Comparison of ENCODE assay signal across 8 mouse cellular contexts in the genomic region with DNA sequence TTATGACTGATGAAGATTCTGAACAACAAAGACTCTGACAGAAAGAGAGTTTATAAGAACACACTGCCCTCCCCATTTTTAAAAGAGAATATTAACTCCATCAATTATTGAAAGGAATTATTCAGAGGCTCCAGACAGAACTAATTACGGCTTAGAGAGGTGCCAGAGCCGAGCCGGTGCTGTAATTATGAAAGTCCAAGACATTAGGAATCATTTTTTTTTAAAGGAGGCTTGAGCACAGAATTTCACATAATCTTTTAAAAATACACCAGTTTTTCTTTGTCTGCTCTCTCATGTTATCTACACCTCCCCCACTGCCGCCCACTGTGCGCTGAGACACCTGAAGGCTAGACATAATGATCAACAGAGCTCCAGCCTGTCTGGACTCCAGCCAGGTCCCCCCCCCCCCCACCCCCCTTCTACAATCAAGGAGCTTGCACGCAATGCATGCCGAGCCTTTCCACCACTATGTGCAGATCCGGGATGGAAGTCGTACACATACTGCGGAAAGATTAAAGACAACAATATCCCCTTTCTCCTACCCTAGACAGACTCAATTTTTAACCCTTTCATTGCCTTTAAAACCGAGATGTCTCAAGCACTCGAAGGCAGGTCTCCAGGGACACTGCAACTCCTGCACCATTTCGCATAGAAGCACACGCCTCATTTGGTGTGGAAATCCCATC.
DNase-seq lines count a peak whose midpoint lies in the region; ATAC-seq and TF ChIP-seq lines count a peak whose summit lies in the region.

No protein-coding gene starts in this region.

- peak overlapping the region; percentile 74 for H3K9ac ChIP-seq in midbrain, embryonic 15.5 days
- H3K9ac ChIP-seq in stomach, embryonic 15.5 days, result peak overlapping the region; percentile 41

- no peaks in the 10 kb centered on the region for H3K27me3 ChIP-seq in spleen, adult 2 months (ENCODE audit: control insufficient read depth, insufficient read depth, low read length)
- no peaks in the 10 kb centered on the region for H3K27me3 ChIP-seq in midbrain, embryonic 15.5 days (replicated peaks)
- no peaks in the 10 kb centered on the region for H3K27me3 ChIP-seq in stomach, embryonic 15.5 days (replicated peaks)

- H3K9me3 ChIP-seq in midbrain, embryonic 15.5 days, result no peaks in the 10 kb centered on the region
- no peaks in the 10 kb centered on the region for H3K9me3 ChIP-seq in stomach, embryonic 15.5 days

- no peak for TF ChIP-seq POLR2A in spleen, adult 2 months (IDR thresholded peaks at IDR 0.05; ENCODE audit: low read depth, low read length)

- H3K4me2 ChIP-seq in midbrain, embryonic 15.5 days, result peak overlapping the region; percentile 65
- peak overlapping the region; percentile 57 for H3K4me2 ChIP-seq in stomach, embryonic 15.5 days

- peak; percentile 90 for ATAC-seq in midbrain, embryonic 15.5 days (replicated peaks)
- peak; percentile 86 for ATAC-seq in stomach, embryonic 15.5 days (ENCODE audit: insufficient read depth, low FRiP score, low read depth)

- WGBS in spleen, adult 2 months, result under 1% methylated on average over 14 of the region's 14 CpGs
- WGBS in midbrain, embryonic 15.5 days, result under 1% methylated on average over 14 of the region's 14 CpGs
- WGBS in stomach, embryonic 15.5 days, result under 1% methylated on average over 14 of the region's 14 CpGs

- H3K4me1 ChIP-seq in spleen, adult 2 months (ENCODE audit: control insufficient read depth, insufficient read depth, insufficient read length), result no peaks in the 10 kb centered on the region; the same call in 1 of the 2 replicates
- peaks cover 28% of the 10 kb centered on the region for H3K4me1 ChIP-seq in midbrain, embryonic 15.5 days
- H3K4me1 ChIP-seq in stomach, embryonic 15.5 days, result no peaks in the 10 kb centered on the region

- peak overlapping the region; percentile 27 for H3K27ac ChIP-seq in spleen, adult 2 months (ENCODE audit: insufficient read depth, low read length)
- peak overlapping the region; percentile 89 for H3K27ac ChIP-seq in midbrain, embryonic 15.5 days
- peak overlapping the region; percentile 92 for H3K27ac ChIP-seq in stomach, embryonic 15.5 days

- TF ChIP-seq CTCF in spleen, adult 2 months (IDR thresholded peaks at IDR 0.05; ENCODE audit: extremely low read depth, insufficient read depth, insufficient read length, insufficient replicate concordance), result no peak

- H3K36me3 ChIP-seq in spleen, adult 2 months (ENCODE audit: control insufficient read depth, insufficient read depth, low read length), result no peaks in the 10 kb centered on the region
- H3K36me3 ChIP-seq in midbrain, embryonic 15.5 days (replicated peaks), result no peaks in the 10 kb centered on the region
- no peaks in the 10 kb centered on the region for H3K36me3 ChIP-seq in stomach, embryonic 15.5 days

- peak overlapping the region; percentile 67 for H3K4me3 ChIP-seq in spleen, adult 2 months (ENCODE audit: extremely low read depth, insufficient read depth, insufficient read length)
- peak overlapping the region; percentile 70 for H3K4me3 ChIP-seq in midbrain, embryonic 15.5 days
- H3K4me3 ChIP-seq in stomach, embryonic 15.5 days (replicated peaks), result peak overlapping the region; percentile 73

- no peak for DNase-seq in spleen, adult 2 months (ENCODE audit: low read depth in 1 of 2, low spot score in 2 of 2)
- DNase-seq in spleen, postnatal 14 days (ENCODE audit: low spot score in 2 of 2), result no peak
- peak; percentile 83 for DNase-seq in embryo, embryonic 10 days (ENCODE audit: low spot score)
- peak; percentile 29 to 41 for DNase-seq in heart, adult 9 months (ENCODE audit: low spot score in 2 of 2)
- peak; percentile 57 for DNase-seq in kidney, adult 9 months
- peak; percentile 68 for DNase-seq in liver

Comparison
In these comparisons a context has a peak if more than half of its experiments do, and no peak if none do; other contexts are left out.
1. DNase-seq: peak in embryo, embryonic 10 days (single experiment), heart, adult 9 months (2 of 2), kidney, adult 9 months (single experiment) and liver (single experiment); none in spleen, adult 2 months (0 of 2) and spleen, postnatal 14 days (0 of 2).
2. H3K27ac ChIP-seq: peak in every context shown above with its lines; median percentile 92 in stomach, embryonic 15.5 days; 89 in midbrain, embryonic 15.5 days; 27 in spleen, adult 2 months.
3. Peak in every context shown above with its lines, with median percentiles within 50 percentile points of each other: H3K4me3 ChIP-seq.